Mouse (Mus musculus) ES-Bruce4 (cell line): ENCODE results near the gene Sart1. TPM values are rescaled to one million over a fixed set of nuclear protein-coding genes. Genes with fewer than 3 reads are reported as not detected.

Source experiments
- H3K27ac ChIP-seq: 2 replicates; pipeline ENCODE4 v1.5.1; 2012; ENCODE audit warnings: low read length, inconsistent platforms; ENCODE audit not compliant: insufficient read depth
- H3K27me3 ChIP-seq: 2 replicates; pipeline ENCODE4 v1.6.1; 2012; ENCODE audit warnings: mild to moderate bottlenecking, low read length, inconsistent platforms; ENCODE audit not compliant: control insufficient read depth, poor library complexity, insufficient read depth, severe bottlenecking
- H3K36me3 ChIP-seq: 2 replicates; pipeline ENCODE4 v1.6.1; 2012; ENCODE audit warnings: inconsistent platforms, mild to moderate bottlenecking, low read length, moderate library complexity; ENCODE audit not compliant: control insufficient read depth, poor library complexity, insufficient read depth, severe bottlenecking
- H3K4me1 ChIP-seq: one replicate; pipeline ENCODE4 v1.8.1; 2011; ENCODE audit warnings: low read length; ENCODE audit not compliant: control insufficient read depth, insufficient read depth
- H3K4me3 ChIP-seq: 2 replicates; pipeline ENCODE4 v1.5.1; 2011; ENCODE audit warnings: low read depth, mild to moderate bottlenecking, low read length
- H3K9ac ChIP-seq: 2 replicates; pipeline ENCODE4 v1.6.1; 2012; ENCODE audit warnings: low read depth, mild to moderate bottlenecking, inconsistent platforms; ENCODE audit not compliant: poor library complexity, severe bottlenecking
- H3K9me3 ChIP-seq: replicated peaks from 2 replicates; pipeline ENCODE4 v1.6.1; 2012; ENCODE audit warnings: mild to moderate bottlenecking, low read length, inconsistent platforms; ENCODE audit not compliant: control insufficient read depth, poor library complexity, insufficient read depth, severe bottlenecking
- CTCF ChIP-seq: IDR thresholded peaks from one replicate; pipeline ENCODE4 v1.8.1; 2011; ENCODE audit warnings: low read depth, low read length
- EP300 ChIP-seq: IDR thresholded peaks from 2 replicates; pipeline ENCODE4 v1.6.1; 2011; ENCODE audit warnings: low read depth, low read length; ENCODE audit not compliant: insufficient read depth
- POLR2A ChIP-seq: IDR thresholded peaks from one replicate; pipeline ENCODE4 v1.8.1; 2011; ENCODE audit warnings: low read length; ENCODE audit not compliant: insufficient read depth
- polyA plus RNA-seq: library from polyadenylated mRNA; stranded (reverse); fragments of >200 nt; gene quantifications from 2 replicates; pipeline ENCODE4 v1.2.4, GENCODE M21; 2011; ENCODE audit warnings: low read depth; ENCODE audit not compliant: missing spikeins, insufficient read depth, insufficient read length

Gene Sart1
- polyA plus RNA-seq, 1 experiment = 67.8 TPM

DNA sequence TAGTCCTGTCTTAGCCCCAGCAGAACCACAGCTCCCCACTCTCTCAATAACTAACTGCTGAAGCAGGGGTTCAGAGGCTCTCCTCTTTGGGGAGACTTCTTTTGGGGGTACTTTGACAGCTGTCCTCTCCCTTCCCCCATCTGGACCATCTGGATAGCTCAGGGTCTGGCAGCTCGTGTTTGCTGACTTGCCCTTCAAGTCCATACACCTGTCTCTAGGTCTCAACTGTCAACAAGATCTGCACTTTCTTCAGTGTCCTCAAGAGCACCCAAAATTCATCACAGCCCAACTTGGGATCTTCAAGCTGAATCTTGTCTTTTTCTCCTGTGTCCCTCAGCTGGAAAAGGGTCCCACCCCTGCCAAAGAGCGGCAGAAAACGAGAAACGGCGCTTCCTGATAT, 33.3 kb upstream of the Sart1 start:
- no peaks in the 10 kb centered on the region for H3K9me3 ChIP-seq
- H3K4me3 ChIP-seq = no peak overlapping the region
- no peaks in the 10 kb centered on the region for H3K27me3 ChIP-seq
- TF ChIP-seq POLR2A = no peak
- no peak for TF ChIP-seq EP300
- no peak for TF ChIP-seq CTCF
- H3K36me3 ChIP-seq = no peaks in the 10 kb centered on the region
- H3K9ac ChIP-seq = no peak overlapping the region
- no peak overlapping the region for H3K27ac ChIP-seq
- H3K4me1 ChIP-seq = no peaks in the 10 kb centered on the region

GRCm38 (mm10) chr19:5420579-5420978, 32.1 kb upstream of the Sart1 start:
- Histone ChIP-seq H3K27me3 (no peaks in the 10 kb centered on the region), H3K4me1 (no peaks in the 10 kb centered on the region), H3K9ac (no peak overlapping the region), H3K36me3 (no peaks in the 10 kb centered on the region), H3K27ac (no peak overlapping the region), H3K9me3 (no peaks in the 10 kb centered on the region), H3K4me3 (no peak overlapping the region)
- TF ChIP-seq CTCF = no peak
- TF ChIP-seq POLR2A = no peak
- no peak for TF ChIP-seq EP300

- no peak overlapping the region for H3K27ac ChIP-seq
These were observed 31.1 kb upstream of the Sart1 start for GRCm38 (mm10) chr19:5419630-5420029.

DNA sequence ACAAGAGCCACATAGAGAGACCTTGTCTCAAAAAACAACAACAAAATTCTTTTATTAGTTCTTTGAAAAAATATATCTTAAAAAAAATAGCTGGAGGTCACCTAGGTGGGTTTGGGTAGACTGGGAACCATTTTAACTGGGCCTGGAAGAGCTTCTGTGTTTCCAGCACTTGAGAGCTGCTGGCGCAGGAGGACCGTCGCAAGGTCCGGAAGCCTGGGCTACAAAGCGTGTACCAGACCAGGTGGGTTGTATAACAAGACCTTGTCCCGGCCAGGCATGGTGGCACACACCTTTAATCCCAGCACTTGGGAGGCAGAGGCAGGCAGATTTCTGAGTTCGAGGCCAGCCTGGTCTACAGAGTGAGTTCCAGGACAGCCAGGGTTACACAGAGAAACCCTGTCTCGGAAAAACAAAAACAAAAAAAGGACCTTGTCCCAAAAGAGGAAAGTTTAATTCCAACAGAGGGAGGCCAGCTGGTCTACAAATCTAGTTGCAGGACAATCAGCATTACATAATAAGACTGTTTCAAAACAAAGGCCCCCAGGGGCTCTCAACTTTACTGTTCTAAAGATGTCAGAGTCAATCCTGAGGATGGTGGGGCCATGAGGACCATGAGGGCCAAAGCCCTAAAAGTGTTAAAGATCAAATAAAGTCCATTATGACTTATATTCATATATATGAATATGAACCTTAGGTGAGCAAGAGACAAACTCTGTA, 30.4 kb upstream of the Sart1 start:
- no peaks in the 10 kb centered on the region for H3K9me3 ChIP-seq

More at GRCm38 (mm10) chr19:5419630-5420029, 31.1 kb upstream of the Sart1 start:
- Histone ChIP-seq H3K4me3 (no peak overlapping the region), H3K9ac (no peak overlapping the region), H3K36me3 (no peaks in the 10 kb centered on the region), H3K27me3 (no peaks in the 10 kb centered on the region), H3K4me1 (no peaks in the 10 kb centered on the region), H3K9me3 (no peaks in the 10 kb centered on the region)
- no peak for TF ChIP-seq POLR2A

DNA sequence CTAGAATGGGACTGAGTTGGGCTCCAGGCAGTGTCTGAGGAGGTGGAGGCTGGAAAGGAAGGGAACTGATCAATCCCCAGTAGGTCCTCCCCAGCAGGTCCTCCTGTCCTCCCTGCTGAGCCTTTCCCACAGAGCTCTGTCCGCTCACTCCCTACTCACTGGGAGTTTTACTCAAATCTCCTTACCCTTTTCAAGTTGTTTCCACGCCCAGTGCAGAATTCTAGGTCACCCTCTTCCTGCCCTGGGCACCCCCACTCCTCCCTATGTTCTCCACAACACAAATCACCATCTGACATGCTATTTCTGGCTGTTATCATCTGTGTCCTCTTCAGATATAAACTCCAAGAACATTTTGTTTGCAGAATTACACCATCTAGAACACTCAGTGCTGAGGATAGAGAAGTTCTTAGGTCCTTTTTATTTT, 26.0 kb upstream of the Sart1 start:
- no peaks in the 10 kb centered on the region for H3K27me3 ChIP-seq
- no peak overlapping the region for H3K4me3 ChIP-seq
- no peaks in the 10 kb centered on the region for H3K4me1 ChIP-seq
- H3K9ac ChIP-seq = no peak overlapping the region
- no peaks in the 10 kb centered on the region for H3K9me3 ChIP-seq
- TF ChIP-seq POLR2A (no peak), CTCF (no peak), EP300 (no peak)
- H3K36me3 ChIP-seq = no peaks in the 10 kb centered on the region
- H3K27ac ChIP-seq = no peak overlapping the region

More for the DNA sequence above, 30.4 kb upstream of the Sart1 start:
- TF ChIP-seq POLR2A (no peak), EP300 (no peak), CTCF (no peak)
- Histone ChIP-seq H3K36me3 (no peaks in the 10 kb centered on the region), H3K9ac (no peak overlapping the region), H3K4me3 (no peak overlapping the region), H3K27me3 (no peaks in the 10 kb centered on the region), H3K4me1 (no peaks in the 10 kb centered on the region), H3K27ac (no peak overlapping the region)

DNA sequence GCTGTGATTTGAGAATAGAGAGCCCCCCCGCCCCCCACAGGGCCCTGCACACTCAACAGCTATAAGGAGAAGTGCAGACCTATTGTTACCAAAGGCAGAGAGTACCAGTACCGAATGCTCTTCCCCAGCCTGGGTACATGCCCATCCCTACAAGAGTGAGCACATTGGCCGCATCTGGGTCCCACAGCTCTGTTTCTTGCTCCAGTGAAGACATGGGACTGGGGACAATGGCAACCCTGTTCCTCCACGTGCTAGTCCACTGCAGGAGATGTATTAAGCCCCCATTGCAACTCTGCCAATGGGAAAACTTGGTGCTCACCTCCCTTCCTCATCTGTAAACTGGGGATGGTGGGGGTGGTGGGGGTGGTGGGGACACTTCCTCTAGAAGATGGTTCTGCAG, 25.3 kb upstream of the Sart1 start:
- H3K27ac ChIP-seq = no peak overlapping the region
- H3K4me3 ChIP-seq = no peak overlapping the region
- H3K9me3 ChIP-seq = no peaks in the 10 kb centered on the region
- H3K4me1 ChIP-seq = no peaks in the 10 kb centered on the region
- no peaks in the 10 kb centered on the region for H3K36me3 ChIP-seq
- H3K9ac ChIP-seq = no peak overlapping the region
- H3K27me3 ChIP-seq = no peaks in the 10 kb centered on the region
- TF ChIP-seq EP300 (no peak), CTCF (no peak), POLR2A (no peak)
